Mouse (Mus musculus): ENCODE measurements around the gene Tgif2. TPM values are rescaled to one million over a fixed set of nuclear protein-coding genes. Genes with fewer than 3 reads are reported as not detected.
A peak's percentile ranks its signal among the peaks of the same experiment; 100 is the strongest.

Tgif2 gene
- polyA plus RNA-seq, 1 experiment, result not detected

- peak overlapping the region; percentile 53 for H3K4me3 ChIP-seq (ENCODE audit: insufficient read depth, low read length)
- TF ChIP-seq CTCF (IDR thresholded peaks at IDR 0.05; ENCODE audit: low read depth, low read length), result no peak
- no peak for TF ChIP-seq POLR2A (IDR thresholded peaks at IDR 0.05; ENCODE audit: borderline replicate concordance, low read depth, low read length)
- H3K27ac ChIP-seq (ENCODE audit: insufficient read depth, low read depth, low read length), result peak overlapping the region; percentile 72
- H3K4me1 ChIP-seq (ENCODE audit: control insufficient read depth, insufficient read depth, low read length), result peaks cover 18% of the 10 kb centered on the region
Observed at GRCm38 (mm10) chr2:156857385-156857791, 17.6 kb downstream of the Tgif2 start.

GRCm38 (mm10) chr2:156857835-156858234, 18.0 kb downstream of the Tgif2 start, which contains the start of gene 4930518I15Rik:
Gene 4930518I15Rik (minus strand): TSS chr2:156857946.
- Histone ChIP-seq H3K27ac (ENCODE audit: insufficient read depth, low read depth, low read length) (peak within 1 kb of the TSS; percentile 72), H3K4me1 (ENCODE audit: control insufficient read depth, insufficient read depth, low read length) (peaks cover 18% of the 10 kb centered on the region), H3K4me3 (ENCODE audit: insufficient read depth, low read length) (peak within 1 kb of the TSS; percentile 53)
- TF ChIP-seq POLR2A (IDR thresholded peaks at IDR 0.05; ENCODE audit: borderline replicate concordance, low read depth, low read length), result no peak
- TF ChIP-seq CTCF (IDR thresholded peaks at IDR 0.05; ENCODE audit: low read depth, low read length), result no peak

- Histone ChIP-seq H3K4me1 (ENCODE audit: control insufficient read depth, insufficient read depth, low read length) (peaks cover 18% of the 10 kb centered on the region), H3K27ac (ENCODE audit: insufficient read depth, low read depth, low read length) (no peak overlapping the region), H3K4me3 (ENCODE audit: insufficient read depth, low read length) (no peak overlapping the region)
- TF ChIP-seq POLR2A (IDR thresholded peaks at IDR 0.05; ENCODE audit: borderline replicate concordance, low read depth, low read length), result no peak
- no peak for TF ChIP-seq CTCF (IDR thresholded peaks at IDR 0.05; ENCODE audit: low read depth, low read length)
Observed at GRCm38 (mm10) chr2:156858671-156859070, 18.9 kb downstream of the Tgif2 start.

- Histone ChIP-seq H3K27ac (ENCODE audit: insufficient read depth, low read depth, low read length) (peak overlapping the region; percentile 87), H3K4me1 (ENCODE audit: control insufficient read depth, insufficient read depth, low read length) (peaks cover 23% of the 10 kb centered on the region), H3K4me3 (ENCODE audit: insufficient read depth, low read length) (peak overlapping the region; percentile 86)
- TF ChIP-seq CTCF (IDR thresholded peaks at IDR 0.05; ENCODE audit: low read depth, low read length) (no peak), POLR2A (IDR thresholded peaks at IDR 0.05; ENCODE audit: borderline replicate concordance, low read depth, low read length) (no peak)
Observed at GRCm38 (mm10) chr2:156862041-156862717, 22.4 kb downstream of the Tgif2 start.

GRCm38 (mm10) chr2:156862772-156863486, 23.1 kb downstream of the Tgif2 start, which contains the start of gene Rab5if:
Gene Rab5if (plus strand): TSS chr2:156863128.
- peaks cover 21% of the 10 kb centered on the region for H3K4me1 ChIP-seq (ENCODE audit: control insufficient read depth, insufficient read depth, low read length)
- H3K27ac ChIP-seq (ENCODE audit: insufficient read depth, low read depth, low read length), result peak within 1 kb of the TSS; percentile 94
- TF ChIP-seq CTCF (IDR thresholded peaks at IDR 0.05; ENCODE audit: low read depth, low read length), result no peak
- TF ChIP-seq POLR2A (IDR thresholded peaks at IDR 0.05; ENCODE audit: borderline replicate concordance, low read depth, low read length), result no peak
- H3K4me3 ChIP-seq (ENCODE audit: insufficient read depth, low read length), result peak within 1 kb of the TSS; percentile 86

- H3K4me3 ChIP-seq (ENCODE audit: insufficient read depth, low read length), result peak overlapping the region; percentile 86
- peaks cover 16% of the 10 kb centered on the region for H3K4me1 ChIP-seq (ENCODE audit: control insufficient read depth, insufficient read depth, low read length)
- peak overlapping the region; percentile 94 for H3K27ac ChIP-seq (ENCODE audit: insufficient read depth, low read depth, low read length)
- no peak for TF ChIP-seq POLR2A (IDR thresholded peaks at IDR 0.05; ENCODE audit: borderline replicate concordance, low read depth, low read length)
- TF ChIP-seq CTCF (IDR thresholded peaks at IDR 0.05; ENCODE audit: low read depth, low read length), result no peak
Observed at GRCm38 (mm10) chr2:156863487-156864160, 23.8 kb downstream of the Tgif2 start.

GRCm38 (mm10) chr2:156864481-156864880, 24.7 kb downstream of the Tgif2 start:
- no peak for TF ChIP-seq CTCF (IDR thresholded peaks at IDR 0.05; ENCODE audit: low read depth, low read length)
- no peak for TF ChIP-seq POLR2A (IDR thresholded peaks at IDR 0.05; ENCODE audit: borderline replicate concordance, low read depth, low read length)
- peak overlapping the region; percentile 94 for H3K27ac ChIP-seq (ENCODE audit: insufficient read depth, low read depth, low read length)
- H3K4me1 ChIP-seq (ENCODE audit: control insufficient read depth, insufficient read depth, low read length), result peaks cover 17% of the 10 kb centered on the region
- peak overlapping the region; percentile 86 for H3K4me3 ChIP-seq (ENCODE audit: insufficient read depth, low read length)

- peaks cover 19% of the 10 kb centered on the region for H3K4me1 ChIP-seq (ENCODE audit: control insufficient read depth, insufficient read depth, low read length)
- no peak for TF ChIP-seq POLR2A (IDR thresholded peaks at IDR 0.05; ENCODE audit: borderline replicate concordance, low read depth, low read length)
- no peak for TF ChIP-seq CTCF (IDR thresholded peaks at IDR 0.05; ENCODE audit: low read depth, low read length)
- no peak overlapping the region for H3K4me3 ChIP-seq (ENCODE audit: insufficient read depth, low read length)
- no peak overlapping the region for H3K27ac ChIP-seq (ENCODE audit: insufficient read depth, low read depth, low read length)
Observed at GRCm38 (mm10) chr2:156868994-156869393, 29.2 kb downstream of the Tgif2 start.

GRCm38 (mm10) chr2:156869554-156869953, 29.7 kb downstream of the Tgif2 start:
- no peak overlapping the region for H3K4me3 ChIP-seq (ENCODE audit: insufficient read depth, low read length)
- peaks cover 19% of the 10 kb centered on the region for H3K4me1 ChIP-seq (ENCODE audit: control insufficient read depth, insufficient read depth, low read length)
- TF ChIP-seq POLR2A (IDR thresholded peaks at IDR 0.05; ENCODE audit: borderline replicate concordance, low read depth, low read length), result no peak
- no peak for TF ChIP-seq CTCF (IDR thresholded peaks at IDR 0.05; ENCODE audit: low read depth, low read length)
- H3K27ac ChIP-seq (ENCODE audit: insufficient read depth, low read depth, low read length), result no peak overlapping the region
